Mouse (Mus musculus): ENCODE measurements around the gene Gabarap.

Gene Gabarap

GRCm38 (mm10) chr11:69968793-69969192 is 22.1 kb upstream of the Gabarap start:
- no peak for DNase-seq (ENCODE audit: low read depth, low spot score)

GRCm38 (mm10) chr11:69970222-69970621 is 20.7 kb upstream of the Gabarap start:
- DNase-seq (ENCODE audit: low read depth, low spot score), result no peak

- no peak for DNase-seq (ENCODE audit: low read depth, low spot score)
Measured at GRCm38 (mm10) chr11:69970775-69971174, 20.2 kb upstream of the Gabarap start.

- no peak for DNase-seq (ENCODE audit: low read depth, low spot score)
Measured at GRCm38 (mm10) chr11:69974907-69975306, 16.0 kb upstream of the Gabarap start.

GRCm38 (mm10) chr11:69976271-69976670 is 14.7 kb upstream of the Gabarap start:
- DNase-seq (ENCODE audit: low read depth, low spot score), result no peak

GRCm38 (mm10) chr11:69979827-69980195 is 11.1 kb upstream of the Gabarap start:
- DNase-seq (ENCODE audit: low read depth, low spot score), result no peak

- DNase-seq (ENCODE audit: low read depth, low spot score), result peak; percentile 98
Measured at GRCm38 (mm10) chr11:69980196-69981140, 10.5 kb upstream of the Gabarap start.

GRCm38 (mm10) chr11:69981141-69981762 is 9.7 kb upstream of the Gabarap start, which contains the start of gene Ctdnep1:
Gene Ctdnep1 (plus strand): TSS chr11:69981156.
- no peak for DNase-seq (ENCODE audit: low read depth, low spot score)

- no peak for DNase-seq (ENCODE audit: low read depth, low spot score)
Measured at GRCm38 (mm10) chr11:69982225-69982624, 8.7 kb upstream of the Gabarap start, which contains the start of gene Elp5. Gene Elp5 (minus strand): TSS chr11:69982517.

GRCm38 (mm10) chr11:69982877-69983276 is 8.1 kb upstream of the Gabarap start:
- no peak for DNase-seq (ENCODE audit: low read depth, low spot score)

GRCm38 (mm10) chr11:69983377-69983776 is 7.6 kb upstream of the Gabarap start:
- no peak for DNase-seq (ENCODE audit: low read depth, low spot score)

- DNase-seq (ENCODE audit: low read depth, low spot score), result no peak
Measured at GRCm38 (mm10) chr11:69984431-69984830, 6.5 kb upstream of the Gabarap start.

GRCm38 (mm10) chr11:69989949-69990348 is 994 bp upstream of the Gabarap start:
- DNase-seq (ENCODE audit: low read depth, low spot score), result no peak

- DNase-seq (ENCODE audit: low read depth, low spot score), result no peak
Measured at GRCm38 (mm10) chr11:69991711-69992110, 768 bp downstream of the Gabarap start.

GRCm38 (mm10) chr11:69992396-69992795 is 1.5 kb downstream of the Gabarap start:
- DNase-seq (ENCODE audit: low read depth, low spot score), result no peak

- DNase-seq (ENCODE audit: low read depth, low spot score), result no peak
Measured at GRCm38 (mm10) chr11:69992932-69993331, 2.0 kb downstream of the Gabarap start.

GRCm38 (mm10) chr11:69994401-69995090 is 3.6 kb downstream of the Gabarap start:
- DNase-seq (ENCODE audit: low read depth, low spot score), result no peak

GRCm38 (mm10) chr11:69995391-69995960 is 4.5 kb downstream of the Gabarap start, which contains the start of gene Phf23:
Gene Phf23 (plus strand): TSS chr11:69995777.
- peak; percentile 94 for DNase-seq (ENCODE audit: low read depth, low spot score)

- no peak for DNase-seq (ENCODE audit: low read depth, low spot score)
Measured at GRCm38 (mm10) chr11:69996161-69997061, 5.5 kb downstream of the Gabarap start.

GRCm38 (mm10) chr11:69997070-69997509 is 6.1 kb downstream of the Gabarap start:
- peak; percentile 63 for DNase-seq (ENCODE audit: low read depth, low spot score)

Data from c-Kit-negative CD71-positive TER-119-positive erythroid progenitor cells, embryonic 14.5 days (primary cell).